17 mouse cellular contexts compared by ENCODE assay signal in the genomic region with DNA sequence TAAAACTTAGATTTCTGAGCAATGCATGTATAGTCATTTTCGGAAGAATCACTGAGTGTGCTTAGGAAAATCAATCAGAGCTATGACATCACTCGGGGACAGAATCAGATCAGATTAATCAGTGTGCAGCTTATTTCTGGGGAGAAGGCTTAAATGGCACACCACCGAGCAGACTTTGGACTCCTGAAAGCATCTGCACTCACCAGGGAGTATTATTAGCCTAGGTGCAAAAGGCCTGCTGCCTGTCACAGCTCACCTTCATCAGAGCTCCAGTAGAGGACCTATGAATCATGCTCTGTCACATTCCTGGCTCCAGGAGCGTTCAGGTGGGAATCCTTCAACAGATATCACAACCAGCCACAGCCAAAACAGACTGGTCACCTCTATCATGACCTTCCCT.
"Had no signal": no experiment of that assay in that cellular context is flagged by ENCODE, and none has a peak within 500 bp of the region (broad histone marks: within the 10 kb centered on the region; RNA-seq: fewer than 3 reads in every experiment).

No protein-coding gene starts in this region.

- DNase-seq: lung, adult 2 months; lung, postnatal 14 days; lung, postnatal 36 days; right cerebral cortex, postnatal 14 days; thymus, adult 18-20 months; thymus, postnatal 25 days; thymus, postnatal 4 days had no signal

- H3K4me3 ChIP-seq: lung, embryonic 15.5 days; megakaryocyte, embryonic 14.5 days; midbrain, embryonic 13.5 days; midbrain, embryonic 15.5 days; neural tube, embryonic 12.5 days; stomach, embryonic 15.5 days had no signal

- H3K27me3 ChIP-seq: lung, embryonic 15.5 days; midbrain, embryonic 15.5 days; neural tube, embryonic 12.5 days; stomach, embryonic 15.5 days had no signal

- H3K36me3 ChIP-seq: lung, embryonic 15.5 days; midbrain, embryonic 13.5 days; midbrain, embryonic 15.5 days; neural tube, embryonic 12.5 days; stomach, embryonic 15.5 days had no signal

- H3K4me1 ChIP-seq: lung, embryonic 15.5 days; midbrain, embryonic 13.5 days; midbrain, embryonic 15.5 days; neural tube, embryonic 12.5 days; stomach, embryonic 15.5 days had no signal

- H3K4me2 ChIP-seq: lung, embryonic 15.5 days; midbrain, embryonic 11.5 days; midbrain, embryonic 13.5 days; midbrain, embryonic 15.5 days; neural tube, embryonic 12.5 days; stomach, embryonic 15.5 days had no signal

- H3K27ac ChIP-seq: lung, embryonic 15.5 days; macrophage; midbrain, embryonic 13.5 days; midbrain, embryonic 15.5 days; neural tube, embryonic 12.5 days; stomach, embryonic 15.5 days; stomach, postnatal 0 days had no signal

- H3K9ac ChIP-seq: lung, embryonic 15.5 days; midbrain, embryonic 13.5 days; midbrain, embryonic 15.5 days; neural tube, embryonic 12.5 days; stomach, embryonic 15.5 days had no signal

- H3K9me3 ChIP-seq: lung, embryonic 15.5 days; megakaryocyte, embryonic 14.5 days; midbrain, embryonic 13.5 days; midbrain, embryonic 15.5 days; neural tube, embryonic 12.5 days; stomach, embryonic 15.5 days had no signal

- ATAC-seq: lung, postnatal 0 days; midbrain, embryonic 13.5 days; midbrain, embryonic 15.5 days had no signal
